Mouse (Mus musculus): Measurements from ENCODE around the gene Rell1.

Gene Rell1

GRCm38 (mm10) chr5:63968443-63969415, at the start of gene Rell1:
Rell1 (minus strand) TSS chr5:63968897.
- DNase-seq (ENCODE audit: low read depth): peak; percentile 97

DNA sequence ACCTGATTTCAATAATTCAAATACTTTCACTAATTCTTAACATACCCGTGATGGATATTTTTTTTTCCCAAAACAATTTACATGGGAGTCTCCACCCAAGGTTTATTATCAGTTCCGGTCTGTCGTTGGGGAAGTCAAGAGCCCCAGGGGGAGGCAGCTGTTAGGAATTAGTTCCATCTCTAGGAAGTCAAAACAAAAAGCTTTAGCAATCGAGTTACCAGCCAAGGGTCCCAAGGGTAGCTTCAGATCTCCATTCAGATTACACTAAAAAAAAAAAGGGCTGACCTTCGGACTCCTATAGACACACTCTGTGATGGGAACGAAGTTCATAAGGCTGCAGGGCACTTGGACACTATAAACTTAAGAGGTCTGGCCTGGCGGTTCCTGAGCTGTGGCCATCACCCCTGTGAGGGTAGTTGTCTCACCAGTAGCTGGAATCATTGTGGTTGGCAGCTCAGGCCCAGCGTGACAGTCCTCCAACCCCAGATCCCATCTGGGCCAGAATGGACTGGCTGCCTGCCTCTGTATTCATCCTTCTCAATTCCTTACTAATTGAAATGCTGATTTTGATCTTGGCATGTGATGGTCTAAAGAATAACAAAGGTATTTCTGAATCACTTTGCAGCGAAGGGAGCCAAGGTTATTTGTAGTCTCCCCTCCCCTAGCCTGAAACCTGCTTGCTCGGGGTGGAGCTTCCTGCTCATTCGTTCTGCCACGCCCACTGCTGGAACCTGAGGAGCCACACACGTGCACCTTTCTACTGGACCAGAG, 44.1 kb upstream of the Rell1 start:
- no peak for DNase-seq (ENCODE audit: low read depth)

DNA sequence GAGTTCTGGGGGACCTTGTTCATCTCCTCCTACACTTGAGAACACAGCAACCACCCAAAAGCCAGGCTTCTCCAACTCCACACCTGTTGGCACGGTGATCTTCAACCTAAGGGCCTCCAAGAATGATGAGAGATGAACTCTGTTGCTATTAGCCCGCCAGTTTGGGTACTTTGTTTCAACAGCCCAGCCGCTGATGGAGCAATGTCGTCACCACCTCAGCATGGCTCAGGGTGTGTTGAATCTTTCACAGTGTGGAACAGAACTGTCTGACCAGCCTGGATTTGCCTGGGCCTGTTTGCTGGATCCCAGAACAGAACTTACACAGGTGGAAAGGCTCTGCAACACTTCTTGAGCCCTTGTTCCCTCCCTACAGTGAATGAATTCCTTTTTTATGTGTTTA, 37.9 kb upstream of the Rell1 start:
- no peak for DNase-seq (ENCODE audit: low read depth)

DNA sequence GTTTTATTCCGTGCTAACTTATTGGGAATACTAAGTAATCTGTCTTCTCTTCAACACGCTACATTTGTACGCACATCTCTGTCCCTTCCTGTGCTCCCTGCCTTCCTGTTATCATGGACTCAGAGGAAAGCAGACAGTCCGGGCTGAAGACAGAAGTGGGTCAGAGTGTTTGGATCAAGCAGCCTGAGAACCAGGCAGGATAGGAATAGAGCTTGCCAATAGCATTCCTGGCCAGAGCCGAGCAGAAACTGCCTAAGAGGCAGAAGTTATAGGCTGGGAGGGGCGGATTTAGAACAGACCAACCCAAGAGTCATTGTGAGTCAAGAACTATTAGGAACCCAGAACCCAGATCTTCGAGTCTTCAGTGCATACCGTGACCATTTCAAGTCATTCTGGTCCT, 34.6 kb upstream of the Rell1 start:
- DNase-seq (ENCODE audit: low read depth): no peak

DNA sequence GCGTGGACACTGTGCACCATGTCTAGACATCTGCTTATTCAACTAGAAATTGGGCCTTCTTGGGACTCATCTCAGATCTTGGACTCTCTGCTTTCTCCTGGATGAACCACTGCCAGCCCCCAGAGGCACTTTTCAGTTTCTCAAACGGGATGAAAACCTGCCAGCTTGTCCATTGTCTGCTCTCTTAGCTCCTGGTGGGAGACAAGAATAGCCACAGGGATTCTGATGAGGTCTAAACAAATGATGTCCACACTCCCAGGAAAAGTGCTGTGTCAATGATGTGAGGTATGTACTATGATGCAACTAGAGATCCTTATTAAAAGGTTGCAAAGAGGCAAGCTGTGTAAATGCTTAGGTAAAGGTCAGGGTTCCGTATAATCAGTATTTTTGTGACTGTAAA, 25.2 kb upstream of the Rell1 start:
- no peak for DNase-seq (ENCODE audit: low read depth)

- no peak for DNase-seq (ENCODE audit: low read depth)
Measured at GRCm38 (mm10) chr5:63990675-63991074, 22.0 kb upstream of the Rell1 start.

- DNase-seq (ENCODE audit: low read depth): no peak
Measured at GRCm38 (mm10) chr5:63986337-63986736, 17.6 kb upstream of the Rell1 start.

DNA sequence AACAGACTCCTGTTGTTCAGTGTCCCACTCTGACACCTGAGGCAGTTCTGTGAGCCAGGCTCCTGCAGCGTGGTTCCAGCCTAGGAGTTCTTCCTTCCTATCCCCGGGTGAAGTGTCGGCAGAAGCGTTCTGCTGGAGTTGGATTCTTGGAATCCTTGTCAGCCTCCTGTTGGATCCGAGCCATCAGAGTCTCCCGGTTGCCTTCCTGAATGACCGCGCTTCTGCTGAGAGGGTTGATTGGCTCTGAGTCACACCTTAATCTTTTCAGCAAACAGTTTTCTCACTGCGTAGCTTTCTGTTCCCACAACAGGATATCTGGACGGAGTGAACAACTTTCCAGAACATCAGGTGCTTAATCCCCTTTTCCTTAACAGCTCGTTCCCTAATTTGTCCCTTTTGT, 13.6 kb upstream of the Rell1 start:
- DNase-seq (ENCODE audit: low read depth): no peak

DNA sequence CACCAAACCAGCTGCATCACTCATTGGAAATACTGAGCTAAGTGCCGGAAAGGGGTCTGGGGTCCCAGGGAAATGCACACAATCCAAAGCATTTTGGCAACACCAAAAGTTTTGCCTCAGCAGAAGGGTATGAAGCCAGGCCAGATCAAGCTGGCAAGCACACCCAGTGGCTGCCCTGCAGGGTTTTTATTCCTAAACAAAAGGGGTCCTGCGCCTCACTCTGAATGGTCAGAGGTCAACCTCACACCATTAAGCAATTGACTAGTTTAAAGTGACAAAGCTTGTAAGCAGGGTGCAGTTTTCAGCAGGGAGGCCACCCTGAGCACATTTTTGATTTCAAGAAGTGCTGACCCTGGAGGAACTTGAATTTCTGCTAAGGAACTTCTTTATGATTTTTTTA, 2.3 kb upstream of the Rell1 start:
- no peak for DNase-seq (ENCODE audit: low read depth)

GRCm38 (mm10) chr5:63970281-63970732, 1.6 kb upstream of the Rell1 start:
- no peak for DNase-seq (ENCODE audit: low read depth)

- DNase-seq (ENCODE audit: low read depth): peak; percentile 53
Measured at GRCm38 (mm10) chr5:63969476-63970112, 897 bp upstream of the Rell1 start.

DNA sequence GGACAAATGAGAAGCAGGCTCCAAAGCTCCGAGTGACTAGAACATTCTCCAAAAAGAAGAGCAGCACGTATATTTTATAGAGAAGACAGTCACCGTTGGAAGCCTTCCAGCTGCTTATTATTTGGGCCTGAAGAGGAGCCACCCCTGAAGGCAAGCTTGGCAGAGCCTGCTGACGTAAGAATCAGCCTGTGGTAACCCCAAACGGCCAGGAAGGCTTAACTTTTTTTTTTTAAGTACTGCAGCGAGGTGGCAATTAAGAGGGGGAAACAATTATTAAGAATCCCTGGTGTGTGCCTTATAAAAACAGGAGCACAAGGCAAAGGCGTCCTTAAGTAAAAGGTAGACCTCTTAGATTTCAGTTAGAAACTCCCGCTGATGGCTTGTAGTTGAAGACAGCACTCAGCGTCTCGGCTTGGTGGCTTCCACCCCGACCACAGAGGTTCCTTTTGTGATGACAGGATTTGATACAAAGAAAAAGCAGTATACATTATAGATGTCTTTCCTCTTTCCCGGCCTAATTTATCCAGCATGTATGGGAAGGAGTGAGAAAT, 1.0 kb downstream of the Rell1 start:
- DNase-seq (ENCODE audit: low read depth): peak; percentile 78

- no peak for DNase-seq (ENCODE audit: low read depth)
Measured at GRCm38 (mm10) chr5:63966379-63966778, 2.3 kb downstream of the Rell1 start.

DNA sequence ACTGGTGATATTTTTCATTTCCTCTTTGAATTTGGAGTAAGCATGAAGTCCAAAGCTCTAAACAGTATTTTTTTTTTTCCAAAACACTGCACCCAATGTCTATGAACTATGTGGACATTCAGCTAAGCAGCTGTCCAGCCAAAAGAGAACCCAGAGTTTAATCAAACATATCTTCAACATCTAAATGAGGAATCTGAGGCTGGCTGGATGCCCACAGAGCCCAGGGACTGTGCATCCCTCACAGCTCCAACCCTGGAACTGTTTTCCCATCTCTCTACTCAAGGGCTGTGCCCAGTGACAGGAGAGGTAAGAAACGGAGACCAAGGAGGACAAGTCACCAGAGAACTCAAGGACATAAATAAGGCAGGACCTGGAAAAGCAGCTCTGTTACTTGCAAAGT, 2.8 kb downstream of the Rell1 start:
- DNase-seq (ENCODE audit: low read depth): no peak

DNA sequence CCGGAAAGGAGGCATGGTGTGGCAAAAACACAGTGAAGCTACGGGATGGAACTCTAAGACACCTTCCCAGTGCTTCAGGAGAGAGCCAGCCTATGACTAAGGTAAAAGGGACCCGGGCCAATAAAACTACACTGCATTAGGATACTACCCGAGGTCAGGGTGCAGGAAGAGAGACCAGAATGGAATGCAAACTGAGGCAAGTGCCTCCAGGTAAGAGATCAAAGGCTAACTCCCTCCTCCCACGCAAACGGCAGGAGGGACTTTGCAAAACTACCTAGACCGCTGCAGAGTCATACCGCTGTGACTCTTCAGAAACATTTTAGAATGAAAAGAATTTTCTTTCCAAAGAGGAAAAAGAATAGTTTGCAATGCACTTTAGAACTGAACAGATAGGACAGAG, 4.1 kb downstream of the Rell1 start:
- peak; percentile 70 for DNase-seq (ENCODE audit: low read depth)

- peak; percentile 64 for DNase-seq (ENCODE audit: low read depth)
Measured at GRCm38 (mm10) chr5:63961726-63962125, 7.0 kb downstream of the Rell1 start.

- no peak for DNase-seq (ENCODE audit: low read depth)
Measured at GRCm38 (mm10) chr5:63960565-63960964, 8.1 kb downstream of the Rell1 start.

- DNase-seq (ENCODE audit: low read depth): no peak
Measured at GRCm38 (mm10) chr5:63958963-63959708, 9.6 kb downstream of the Rell1 start.

- no peak for DNase-seq (ENCODE audit: low read depth)
Measured at GRCm38 (mm10) chr5:63957607-63958006, 11.1 kb downstream of the Rell1 start.

DNA sequence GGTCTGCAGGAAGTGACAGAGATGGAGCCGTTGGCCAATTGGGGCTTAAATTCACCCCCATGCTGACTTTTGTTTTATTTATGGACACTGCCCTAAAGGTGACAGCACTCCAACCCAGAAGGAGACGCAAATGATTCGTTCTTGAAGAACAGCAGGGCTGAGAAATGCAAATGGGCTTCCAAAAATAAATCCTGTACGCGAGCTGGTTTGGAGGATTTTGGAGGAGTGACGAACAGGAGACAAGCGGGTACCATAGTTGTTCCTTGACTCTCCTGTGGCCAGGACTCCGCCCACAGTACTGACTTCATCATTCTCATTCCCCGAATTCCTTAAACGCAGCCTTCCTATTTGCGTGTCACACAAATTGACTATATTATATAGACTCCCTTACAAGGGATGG, 12.3 kb downstream of the Rell1 start:
- no peak for DNase-seq (ENCODE audit: low read depth)

- DNase-seq (ENCODE audit: low read depth): no peak
Measured at GRCm38 (mm10) chr5:63953401-63954032, 15.2 kb downstream of the Rell1 start.

Data from induced T-regulatory cell, adult 2 months (primary cell).